Comparison of ENCODE assay signal across 24 mouse cellular contexts in the genomic region with DNA sequence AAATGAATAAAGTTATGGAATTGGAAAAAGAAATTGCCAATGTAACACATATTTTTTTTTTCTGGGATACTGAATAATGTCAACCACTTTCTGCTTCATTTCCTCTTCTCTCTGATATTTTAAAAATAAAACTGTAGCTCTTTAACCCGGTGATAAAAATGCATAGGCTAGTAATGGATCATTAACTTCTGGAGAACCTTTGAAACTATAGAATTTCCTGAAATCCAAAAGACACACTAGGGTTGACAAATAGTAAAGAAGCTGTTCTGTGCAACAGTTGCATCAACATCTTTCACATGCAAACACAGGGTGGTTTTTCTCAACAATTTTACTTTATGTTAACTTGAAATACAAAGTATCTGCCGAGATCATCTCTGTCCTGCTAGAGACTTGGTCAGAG.
A peak's percentile ranks its signal among the peaks of the same experiment; 100 is the strongest.
DNase-seq lines count a peak whose midpoint lies in the region; ATAC-seq and TF ChIP-seq lines count a peak whose summit lies in the region.
"Had no signal": no experiment of that assay in that cellular context is flagged by ENCODE, and none has a peak within 500 bp of the region (broad histone marks: within the 10 kb centered on the region; RNA-seq: fewer than 3 reads in every experiment).

No protein-coding gene starts in this region.

- no peaks in the 10 kb centered on the region for H3K4me1 ChIP-seq in intestine, postnatal 0 days (replicated peaks; ENCODE audit: control insufficient read depth, insufficient read depth, low read length)
- H3K4me1 ChIP-seq in intestine, embryonic 16.5 days (ENCODE audit: control insufficient read depth, insufficient read depth, low read length), result no peaks in the 10 kb centered on the region
- H3K4me1 ChIP-seq in kidney, embryonic 15.5 days, result peaks cover 8% of the 10 kb centered on the region; the same call in 1 of the 2 replicates
- H3K4me1 ChIP-seq in kidney, postnatal 0 days (replicated peaks; ENCODE audit: insufficient read depth, low read length), result no peaks in the 10 kb centered on the region
- no peaks in the 10 kb centered on the region for H3K4me1 ChIP-seq in liver, adult 2 months (ENCODE audit: control insufficient read depth, insufficient read depth, low read length)
- H3K4me1 ChIP-seq: embryonic facial prominence, embryonic 10.5 days; embryonic facial prominence, embryonic 12.5 days; forebrain, embryonic 13.5 days had no signal

- TF ChIP-seq POLR2A in liver, adult 2 months (IDR thresholded peaks at IDR 0.05; ENCODE audit: extremely low read depth, insufficient read depth, low read length), result no peak

- no peak overlapping the region for H3K4me2 ChIP-seq in intestine, postnatal 0 days (replicated peaks; ENCODE audit: low read depth)
- H3K4me2 ChIP-seq in intestine, embryonic 16.5 days (ENCODE audit: low read depth, low read length), result no peak overlapping the region
- H3K4me2 ChIP-seq in kidney, embryonic 15.5 days, result no peak overlapping the region
- H3K4me2 ChIP-seq in kidney, postnatal 0 days (ENCODE audit: low read length), result no peak overlapping the region
- H3K4me2 ChIP-seq: embryonic facial prominence, embryonic 12.5 days; forebrain, embryonic 13.5 days had no signal

- WGBS in intestine, postnatal 0 days, result 40% methylated on average over 2 of the region's 2 CpGs
- 69% methylated on average over 2 of the region's 2 CpGs for WGBS in intestine, embryonic 16.5 days
- 28% methylated on average over 2 of the region's 2 CpGs for WGBS in kidney, embryonic 15.5 days
- 37% methylated on average over 2 of the region's 2 CpGs for WGBS in kidney, postnatal 0 days
- 48% methylated on average over 2 of the region's 2 CpGs for WGBS in liver, adult 2 months

- H3K79me2 ChIP-seq in liver, adult 2 months (ENCODE audit: control insufficient read depth, insufficient read depth, low read length), result no peaks in the 10 kb centered on the region

- no peak for TF ChIP-seq CTCF in intestine, postnatal 0 days (IDR thresholded peaks at IDR 0.05; ENCODE audit: low read depth)
- TF ChIP-seq CTCF in kidney, postnatal 0 days (IDR thresholded peaks at IDR 0.05; ENCODE audit: low read depth), result no peak
- TF ChIP-seq CTCF in liver, adult 2 months (IDR thresholded peaks at IDR 0.05; ENCODE audit: low read depth, low read length), result no peak

- H3K27ac ChIP-seq in intestine, postnatal 0 days (ENCODE audit: low read depth, low read length), result 0 out of 2 replicates have a peak overlapping the region, but pooled peaks have one; percentile 58
- H3K27ac ChIP-seq in intestine, embryonic 16.5 days (ENCODE audit: low read length), result no peak overlapping the region
- peak overlapping the region; percentile 83 for H3K27ac ChIP-seq in kidney, embryonic 15.5 days
- H3K27ac ChIP-seq in kidney, postnatal 0 days, result 0 out of 2 replicates have a peak overlapping the region, but pooled peaks have one; percentile 5
- no peak overlapping the region for H3K27ac ChIP-seq in liver, adult 2 months (replicated peaks; ENCODE audit: insufficient read depth, low read depth, low read length)
- H3K27ac ChIP-seq: embryonic facial prominence, embryonic 10.5 days; embryonic facial prominence, embryonic 12.5 days; forebrain, embryonic 13.5 days had no signal

- no peaks in the 10 kb centered on the region for H3K9me3 ChIP-seq in intestine, postnatal 0 days (ENCODE audit: control insufficient read depth)
- H3K9me3 ChIP-seq in intestine, embryonic 16.5 days (ENCODE audit: control insufficient read depth, low read length), result no peaks in the 10 kb centered on the region
- H3K9me3 ChIP-seq in kidney, embryonic 15.5 days (replicated peaks), result no peaks in the 10 kb centered on the region
- no peaks in the 10 kb centered on the region for H3K9me3 ChIP-seq in kidney, postnatal 0 days (replicated peaks; ENCODE audit: low read length)
- H3K9me3 ChIP-seq: embryonic facial prominence, embryonic 10.5 days; embryonic facial prominence, embryonic 12.5 days; forebrain, embryonic 13.5 days had no signal

- no peaks in the 10 kb centered on the region; the same call in 1 of the 2 replicates for H3K36me3 ChIP-seq in intestine, postnatal 0 days (ENCODE audit: control insufficient read depth, insufficient read depth)
- H3K36me3 ChIP-seq in intestine, embryonic 16.5 days (ENCODE audit: control insufficient read depth, insufficient read depth, low read length), result no peaks in the 10 kb centered on the region
- H3K36me3 ChIP-seq in kidney, embryonic 15.5 days, result peaks cover 4% of the 10 kb centered on the region; the same call in 1 of the 2 replicates
- H3K36me3 ChIP-seq in kidney, postnatal 0 days (ENCODE audit: insufficient read depth, low read length), result no peaks in the 10 kb centered on the region
- no peaks in the 10 kb centered on the region for H3K36me3 ChIP-seq in liver, adult 2 months (ENCODE audit: control insufficient read depth, insufficient read depth, low read length)
- H3K36me3 ChIP-seq: embryonic facial prominence, embryonic 10.5 days; embryonic facial prominence, embryonic 12.5 days; G1E had no signal

- H3K4me3 ChIP-seq in intestine, postnatal 0 days (ENCODE audit: low read depth, low read length), result no peak overlapping the region
- H3K4me3 ChIP-seq in intestine, embryonic 16.5 days (ENCODE audit: low read length), result no peak overlapping the region
- no peak overlapping the region for H3K4me3 ChIP-seq in kidney, embryonic 15.5 days (replicated peaks)
- H3K4me3 ChIP-seq in kidney, postnatal 0 days (replicated peaks; ENCODE audit: low read depth, low read length), result no peak overlapping the region
- H3K4me3 ChIP-seq in liver, adult 2 months (ENCODE audit: insufficient read depth, low read depth, low read length), result no peak overlapping the region
- H3K4me3 ChIP-seq: embryonic facial prominence, embryonic 10.5 days; embryonic facial prominence, embryonic 12.5 days; forebrain, embryonic 13.5 days had no signal

- no peaks in the 10 kb centered on the region for H3K27me3 ChIP-seq in intestine, postnatal 0 days (replicated peaks; ENCODE audit: control insufficient read depth, insufficient read depth, low read length)
- H3K27me3 ChIP-seq in intestine, embryonic 16.5 days (replicated peaks; ENCODE audit: control insufficient read depth, insufficient read depth, low read length), result no peaks in the 10 kb centered on the region
- H3K27me3 ChIP-seq in kidney, embryonic 15.5 days, result no peaks in the 10 kb centered on the region
- H3K27me3 ChIP-seq in kidney, postnatal 0 days (ENCODE audit: insufficient read depth, low read length), result no peaks in the 10 kb centered on the region
- no peaks in the 10 kb centered on the region for H3K27me3 ChIP-seq in liver, adult 2 months (ENCODE audit: control insufficient read depth, insufficient read depth, low read length)
- H3K27me3 ChIP-seq: CH12.LX; embryonic facial prominence, embryonic 12.5 days; forebrain, embryonic 13.5 days; Patski had no signal

- H3K9ac ChIP-seq in intestine, postnatal 0 days (ENCODE audit: low read depth, low read length), result no peak overlapping the region
- no peak overlapping the region for H3K9ac ChIP-seq in intestine, embryonic 16.5 days (ENCODE audit: low read depth, low read length)
- no peak overlapping the region for H3K9ac ChIP-seq in kidney, embryonic 15.5 days
- no peak overlapping the region for H3K9ac ChIP-seq in kidney, postnatal 0 days (ENCODE audit: low read depth, low read length)
- no peak overlapping the region for H3K9ac ChIP-seq in liver, adult 2 months (ENCODE audit: low read depth, low read length)
- H3K9ac ChIP-seq: embryonic facial prominence, embryonic 12.5 days; forebrain, embryonic 13.5 days had no signal

- DNase-seq in kidney, postnatal 10 days, result no peak
- no peak for DNase-seq in kidney, postnatal 0 days (ENCODE audit: low spot score)
- DNase-seq in kidney, adult 8-10 months, result no peak
- peak; percentile 8 for DNase-seq in liver, adult 2 months (ENCODE audit: extremely low read depth, low read depth, low spot score)
- no peak for DNase-seq in liver
- DNase-seq: adrenal gland, adult 8-10 months; adrenal gland, postnatal 36 days; B cell, adult 2 months; cerebellum, adult 11-12 months; cerebellum, adult 2 months; cerebellum, adult 9-10 months; cerebellum, postnatal 10 days; cerebellum, postnatal 25 days had no signal

- ATAC-seq in intestine, postnatal 0 days, result peak; percentile 61
- no peak; the same call in 1 of the 2 replicates for ATAC-seq in intestine, embryonic 16.5 days
- ATAC-seq in kidney, embryonic 15.5 days (replicated peaks; ENCODE audit: low FRiP score), result peak; percentile 49
- no peak for ATAC-seq in kidney, postnatal 0 days (replicated peaks; ENCODE audit: low FRiP score, low read depth)
- ATAC-seq: activated CD4-positive, CD25-positive, alpha-beta regulatory T cell, adult 4 months; CD4-positive, CD25-positive, alpha-beta regulatory T cell, adult 4 months; forebrain, embryonic 13.5 days; Patski had no signal

Comparison
In these comparisons a context has a peak if more than half of its experiments do, and no peak if none do; other contexts are left out.
1. ATAC-seq: peak in intestine, postnatal 0 days (single experiment) and kidney, embryonic 15.5 days (single experiment); none in intestine, embryonic 16.5 days (single experiment) and kidney, postnatal 0 days (single experiment).
2. H3K27ac ChIP-seq: peak in intestine, postnatal 0 days (single experiment), kidney, embryonic 15.5 days (single experiment) and kidney, postnatal 0 days (single experiment); none in intestine, embryonic 16.5 days (single experiment) and liver, adult 2 months (single experiment).